Mouse (Mus musculus): Measurements from ENCODE around the gene Prkd1.

- TF ChIP-seq CTCF (IDR thresholded peaks at IDR 0.05) (no peak), EP300 (IDR thresholded peaks at IDR 0.05) (no peak)
Observed at GRCm38 (mm10) chr12:50511486-50512225, 137.2 kb downstream of the Prkd1 start.

All from lung, postnatal 0 days (tissue).